Mouse (Mus musculus) megakaryocyte, embryonic 14.5 days (primary cell): ENCODE measurements around the gene Nacc2. TPM values are rescaled to one million over a fixed set of nuclear protein-coding genes. Genes with fewer than 3 reads are reported as not detected.

Source experiments
- H3K27me3 ChIP-seq: replicated peaks from 2 replicates; pipeline ENCODE3; 2012; ENCODE audit warnings: inconsistent platforms
- H3K36me3 ChIP-seq: replicated peaks from 2 replicates; pipeline ENCODE3; 2012; ENCODE audit warnings: low read length, inconsistent platforms, mixed read lengths
- H3K4me1 ChIP-seq: 2 replicates; pipeline ENCODE4 v1.6.1; 2012; ENCODE audit warnings: inconsistent platforms
- H3K4me3 ChIP-seq: replicated peaks from 2 replicates; pipeline ENCODE3; 2012; ENCODE audit warnings: moderate library complexity, mild to moderate bottlenecking, inconsistent platforms
- H3K9me3 ChIP-seq: 2 replicates; pipeline ENCODE4 v1.6.1; 2012; ENCODE audit warnings: inconsistent platforms
- FLI1 ChIP-seq: IDR thresholded peaks from 2 replicates; pipeline ENCODE4 v1.6.1; 2012; ENCODE audit warnings: low read length, inconsistent platforms, mixed read lengths
- GATA1 ChIP-seq: IDR thresholded peaks from 3 replicates; pipeline ENCODE4 v1.6.1; 2012; ENCODE audit warnings: mixed read lengths, low read length, inconsistent platforms, borderline replicate concordance
- polyA plus RNA-seq: library from polyadenylated mRNA; stranded (reverse); fragments of >175 nt; gene quantifications from 2 replicates; pipeline ENCODE4 v1.2.3, GENCODE M21; 2012; ENCODE audit warnings: low replicate concordance; ENCODE audit not compliant: insufficient read depth

Nacc2 gene
- polyA plus RNA-seq, 1 experiment, result 63.1 TPM

DNA sequence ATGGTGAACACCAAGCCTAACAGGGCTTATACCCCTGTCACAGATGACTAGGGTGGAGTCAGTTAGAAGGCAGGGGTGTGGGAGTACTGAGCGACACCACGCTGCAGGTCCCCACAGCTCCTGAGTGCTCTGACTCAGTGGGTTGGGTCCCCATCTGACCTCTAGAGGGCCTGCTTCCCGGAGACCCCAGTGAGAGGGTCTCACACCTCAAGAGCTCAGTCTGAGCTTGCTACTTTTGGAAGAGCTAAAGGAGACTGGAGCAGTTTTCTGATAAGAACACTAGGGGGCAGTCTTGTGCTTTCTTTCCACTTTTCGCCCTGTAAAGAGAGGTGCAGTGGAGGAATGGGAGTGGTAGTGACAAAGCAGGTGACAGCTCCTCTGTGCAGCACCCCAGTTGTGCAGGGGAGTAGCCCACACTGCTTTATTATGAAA lies 30.9 kb upstream of the Nacc2 start:
- peaks cover 24% of the 10 kb centered on the region for H3K4me1 ChIP-seq
- TF ChIP-seq FLI1, result no peak
- TF ChIP-seq GATA1, result no peak
- no peaks in the 10 kb centered on the region for H3K36me3 ChIP-seq
- no peaks in the 10 kb centered on the region for H3K9me3 ChIP-seq
- no peak overlapping the region for H3K4me3 ChIP-seq
- H3K27me3 ChIP-seq, result peaks cover 33% of the 10 kb centered on the region

DNA sequence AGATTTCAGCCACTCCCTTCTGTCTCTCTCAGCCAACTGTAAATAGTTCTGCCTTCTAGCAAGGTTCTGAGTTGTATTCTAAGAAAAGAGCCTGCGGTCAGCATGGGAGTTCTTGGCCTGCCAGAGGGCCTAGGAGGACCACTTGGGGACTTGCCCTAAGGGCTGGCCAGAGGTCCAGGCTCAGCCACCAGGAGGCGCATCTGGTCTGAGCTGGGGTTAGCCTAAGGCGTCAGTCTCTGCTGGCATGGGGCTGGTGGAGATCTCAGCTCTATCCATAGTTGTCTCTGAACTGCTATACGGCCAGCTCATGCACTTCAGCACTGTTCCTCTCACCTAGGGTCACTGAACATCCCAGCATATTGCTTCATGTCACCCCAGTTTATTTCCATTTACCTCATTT lies 30.3 kb upstream of the Nacc2 start:
- H3K9me3 ChIP-seq, result no peaks in the 10 kb centered on the region
- no peak overlapping the region for H3K4me3 ChIP-seq
- peaks cover 24% of the 10 kb centered on the region for H3K4me1 ChIP-seq
- peaks cover 29% of the 10 kb centered on the region for H3K27me3 ChIP-seq
- TF ChIP-seq GATA1 (no peak), FLI1 (no peak)
- H3K36me3 ChIP-seq, result no peaks in the 10 kb centered on the region

- H3K4me1 ChIP-seq, result peaks cover 24% of the 10 kb centered on the region
- TF ChIP-seq FLI1 (no peak), GATA1 (no peak)
- no peaks in the 10 kb centered on the region for H3K9me3 ChIP-seq
- H3K4me3 ChIP-seq, result no peak overlapping the region
- peaks cover 12% of the 10 kb centered on the region for H3K36me3 ChIP-seq
- H3K27me3 ChIP-seq, result peaks cover 3% of the 10 kb centered on the region
Measured at GRCm38 (mm10) chr2:26147706-26148370, 24.8 kb upstream of the Nacc2 start.

GRCm38 (mm10) chr2:26146337-26147042 lies 23.5 kb upstream of the Nacc2 start:
- H3K9me3 ChIP-seq, result no peaks in the 10 kb centered on the region
- peaks cover 33% of the 10 kb centered on the region for H3K4me1 ChIP-seq
- no peak for TF ChIP-seq GATA1
- TF ChIP-seq FLI1, result no peak
- H3K4me3 ChIP-seq, result no peak overlapping the region
- peaks cover 3% of the 10 kb centered on the region for H3K27me3 ChIP-seq
- peaks cover 12% of the 10 kb centered on the region for H3K36me3 ChIP-seq

GRCm38 (mm10) chr2:26145113-26145512 lies 22.1 kb upstream of the Nacc2 start:
- Histone ChIP-seq H3K36me3 (peaks cover 12% of the 10 kb centered on the region), H3K9me3 (no peaks in the 10 kb centered on the region), H3K4me1 (peaks cover 43% of the 10 kb centered on the region), H3K4me3 (no peak overlapping the region), H3K27me3 (peaks cover 3% of the 10 kb centered on the region)
- TF ChIP-seq GATA1 (no peak), FLI1 (no peak)

DNA sequence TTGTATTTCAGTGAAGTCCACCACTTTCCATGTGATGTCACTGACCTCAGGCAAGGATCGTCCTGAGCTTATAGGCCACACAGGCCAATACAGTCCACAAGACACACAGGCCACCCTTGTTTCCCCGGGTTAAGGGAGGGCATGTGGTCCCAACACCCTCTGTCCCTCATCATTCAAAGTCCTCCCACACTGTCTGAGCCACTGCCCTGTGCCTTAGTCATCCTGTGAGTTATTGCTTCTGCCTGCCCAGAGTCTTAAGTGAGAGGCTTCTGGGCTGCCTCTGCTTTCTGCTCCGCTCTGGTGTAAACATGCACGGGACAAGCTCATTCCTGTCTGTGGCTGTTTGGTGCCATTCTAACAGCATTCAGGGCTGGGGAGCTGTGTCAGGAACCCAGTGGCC lies 21.3 kb upstream of the Nacc2 start:
- H3K27me3 ChIP-seq, result peaks cover 3% of the 10 kb centered on the region
- peaks cover 12% of the 10 kb centered on the region for H3K36me3 ChIP-seq
- no peak overlapping the region for H3K4me3 ChIP-seq
- H3K9me3 ChIP-seq, result no peaks in the 10 kb centered on the region
- peaks cover 43% of the 10 kb centered on the region for H3K4me1 ChIP-seq
- TF ChIP-seq GATA1, result no peak
- no peak for TF ChIP-seq FLI1

- Histone ChIP-seq H3K27me3 (peaks cover 3% of the 10 kb centered on the region), H3K4me3 (no peak overlapping the region), H3K9me3 (no peaks in the 10 kb centered on the region), H3K4me1 (peaks cover 51% of the 10 kb centered on the region), H3K36me3 (peaks cover 18% of the 10 kb centered on the region)
- TF ChIP-seq GATA1, result no peak
- no peak for TF ChIP-seq FLI1
Measured at GRCm38 (mm10) chr2:26143556-26143955, 20.5 kb upstream of the Nacc2 start.

- TF ChIP-seq FLI1, result no peak
- no peak for TF ChIP-seq GATA1
- peaks cover 2% of the 10 kb centered on the region for H3K27me3 ChIP-seq
Measured at GRCm38 (mm10) chr2:26142986-26143385, 20.0 kb upstream of the Nacc2 start.

GRCm38 (mm10) chr2:26141893-26142635 lies 19.0 kb upstream of the Nacc2 start:
- H3K27me3 ChIP-seq, result no peaks in the 10 kb centered on the region
- H3K36me3 ChIP-seq, result peaks cover 33% of the 10 kb centered on the region
- peak overlapping the region; percentile 10 for H3K4me3 ChIP-seq
- H3K4me1 ChIP-seq, result peaks cover 65% of the 10 kb centered on the region
- TF ChIP-seq FLI1 (no peak), GATA1 (no peak)
- H3K9me3 ChIP-seq, result no peaks in the 10 kb centered on the region

More at GRCm38 (mm10) chr2:26142986-26143385, 20.0 kb upstream of the Nacc2 start:
- Histone ChIP-seq H3K36me3 (peaks cover 24% of the 10 kb centered on the region), H3K9me3 (no peaks in the 10 kb centered on the region), H3K4me3 (no peak overlapping the region), H3K4me1 (peaks cover 56% of the 10 kb centered on the region)
